Mouse (Mus musculus) megakaryocyte, adult 5-6 weeks (primary cell): ENCODE data around the gene Praf2. TPM values are rescaled to one million over a fixed set of nuclear protein-coding genes. Genes with fewer than 3 reads are reported as not detected.
"Not testable (repeated sequence)": the region's sequence is repeated elsewhere in the genome, so short reads cannot be mapped to it uniquely, and the experiment has no call there.

Experiments used
- ATAC-seq: 2 replicates; pipeline ENCODE4 v1.8.0; 2016; ENCODE audit warnings: mild to moderate bottlenecking, inconsistent platforms; ENCODE audit not compliant: poor library complexity, severe bottlenecking
- total RNA-seq, 2 experiments: library from RNA; stranded (forward) in 1 of 2; stranded (reverse) in 1 of 2; fragments of 153-499, 151-499 nt in 1 of 2; fragments of 221-1000, 200-1000 nt in 1 of 2; gene quantifications; 2 replicates each; pipeline versions ENCODE4 v1.2.3 to v1.2.4; 2015 to 2017

Praf2 gene
- total RNA-seq (2015) (7.8 and 20.6 TPM in 2 replicates), total RNA-seq (2017) (5.4 and 5.8 TPM in 2 replicates)

- ATAC-seq = peak; percentile 97
Observed at GRCm38 (mm10) chrX:7728215-7728921, at the start of gene Praf2. Gene Praf2, plus strand, starts transcription at chrX:7728439.

- no peak for ATAC-seq
Observed at GRCm38 (mm10) chrX:7678986-7679385, 49.3 kb upstream of the Praf2 start.

GRCm38 (mm10) chrX:7679405-7680056 lies 48.7 kb upstream of the Praf2 start:
- ATAC-seq = peak; percentile 99

- no peak for ATAC-seq
Observed at GRCm38 (mm10) chrX:7680057-7680412, 48.2 kb upstream of the Praf2 start.

- no peak for ATAC-seq
Observed at GRCm38 (mm10) chrX:7680864-7681263, 47.4 kb upstream of the Praf2 start, which contains the start of gene Magix. Gene Magix, minus strand, starts transcription at chrX:7681251.

- ATAC-seq = no peak
Observed at GRCm38 (mm10) chrX:7688321-7688720, 39.9 kb upstream of the Praf2 start.

GRCm38 (mm10) chrX:7690486-7690885 lies 37.8 kb upstream of the Praf2 start:
- ATAC-seq = no peak

- peak; percentile 46 for ATAC-seq
Observed at GRCm38 (mm10) chrX:7692862-7693261, 35.4 kb upstream of the Praf2 start.

- ATAC-seq = no peak
Observed at GRCm38 (mm10) chrX:7696520-7696919, 31.7 kb upstream of the Praf2 start.

GRCm38 (mm10) chrX:7696954-7697381 lies 31.3 kb upstream of the Praf2 start, which contains the start of gene Gpkow:
Gene Gpkow, plus strand, starts transcription at chrX:7697131.
- peak; percentile 100 for ATAC-seq

GRCm38 (mm10) chrX:7713764-7714134 lies 14.5 kb upstream of the Praf2 start:
- not testable (repeated sequence) for ATAC-seq

- peak; percentile 99 for ATAC-seq
Observed at GRCm38 (mm10) chrX:7714135-7714899, 13.9 kb upstream of the Praf2 start, which contains the start of gene Wdr45. Gene Wdr45, plus strand, starts transcription at chrX:7714333.

- not testable (repeated sequence) for ATAC-seq
Observed at GRCm38 (mm10) chrX:7716058-7716457, 12.2 kb upstream of the Praf2 start.

- peak; percentile 100 for ATAC-seq
Observed at GRCm38 (mm10) chrX:7721514-7722281, 6.5 kb upstream of the Praf2 start, which contains the start of gene Gm45208. Gene Gm45208, plus strand, starts transcription at chrX:7722245.

- no peak for ATAC-seq
Observed at GRCm38 (mm10) chrX:7722282-7722611, 6.0 kb upstream of the Praf2 start.

GRCm38 (mm10) chrX:7722691-7723090 lies 5.5 kb upstream of the Praf2 start:
- no peak for ATAC-seq

GRCm38 (mm10) chrX:7724135-7724534 lies 4.1 kb upstream of the Praf2 start:
- ATAC-seq = no peak

- ATAC-seq = no peak
Observed at GRCm38 (mm10) chrX:7725841-7726240, 2.4 kb upstream of the Praf2 start.

- no peak for ATAC-seq
Observed at GRCm38 (mm10) chrX:7727176-7727575, 1.1 kb upstream of the Praf2 start.

- ATAC-seq = no peak
Observed at GRCm38 (mm10) chrX:7728922-7729265, 655 bp downstream of the Praf2 start.
